Mouse (Mus musculus) cerebellum, adult 2 months (tissue): ENCODE measurements around the gene Olfr186.

Experiments used
- CTCF ChIP-seq: fragments of 200-500 bp; IDR thresholded peaks from 2 replicates; pipeline ENCODE4 v1.5.1; 2011; ENCODE audit warnings: low read depth, mild to moderate bottlenecking, control low read depth, low read length, moderate library complexity, borderline replicate concordance; ENCODE audit not compliant: insufficient read depth
- POLR2A ChIP-seq: fragments of 200-500 bp; IDR thresholded peaks from 2 replicates; pipeline ENCODE4 v1.6.1; 2011; ENCODE audit warnings: low read length, control low read depth, borderline replicate concordance; ENCODE audit not compliant: insufficient read depth

GRCm38 (mm10) chr16:59047579-59047978 is 17.5 kb upstream of the Olfr186 start:
- no peak for TF ChIP-seq CTCF
- no peak for TF ChIP-seq POLR2A
